Mouse (Mus musculus) stomach, embryonic 14.5 days (tissue): ENCODE measurements around the gene Astn2. TPM values are rescaled to one million over a fixed set of nuclear protein-coding genes. Genes with fewer than 3 reads are reported as not detected.

Experiments
- ATAC-seq: fragments of 200-750 bp; cut with Nextera tagmentation; 2 replicates; pipeline ENCODE4 v1.8.0; 2017; ENCODE audit warnings: low read depth, moderate TSS enrichment; ENCODE audit not compliant: insufficient number of reproducible peaks, insufficient read depth, low FRiP score
- H3K27ac ChIP-seq: fragments of 300-500 bp; sonication (generic); 2 replicates; pipeline ENCODE4 v1.5.1; 2014; ENCODE audit warnings: mild to moderate bottlenecking, low read length, moderate library complexity, mixed read lengths
- H3K27me3 ChIP-seq: fragments of 300-500 bp; sonication (generic); 2 replicates; pipeline ENCODE4 v1.6.1; 2014; ENCODE audit warnings: low read length, control low read depth, mixed read lengths; ENCODE audit not compliant: control insufficient read depth, insufficient read depth
- H3K36me3 ChIP-seq: fragments of 300-500 bp; sonication (generic); 2 replicates; pipeline ENCODE4 v1.6.1; 2014; ENCODE audit warnings: mild to moderate bottlenecking, control low read depth, low read length, moderate library complexity, mixed read lengths; ENCODE audit not compliant: control insufficient read depth, insufficient read depth
- H3K4me1 ChIP-seq: fragments of 300-500 bp; sonication (generic); 2 replicates; pipeline ENCODE4 v1.6.1; 2014; ENCODE audit warnings: low read length, control low read depth, mixed read lengths; ENCODE audit not compliant: control insufficient read depth, insufficient read depth
- H3K4me2 ChIP-seq: fragments of 300-500 bp; sonication (generic); replicated peaks from 2 replicates; pipeline ENCODE4 v1.6.1; 2014; ENCODE audit warnings: low read depth, low read length, control low read depth
- H3K4me3 ChIP-seq: fragments of 300-500 bp; sonication (generic); 2 replicates; pipeline ENCODE4 v1.5.1; 2014; ENCODE audit warnings: low read depth, low read length, control low read depth
- H3K9ac ChIP-seq: fragments of 300-500 bp; sonication (generic); replicated peaks from 2 replicates; pipeline ENCODE4 v1.6.1; 2014; ENCODE audit warnings: low read depth, mild to moderate bottlenecking, control low read depth, low read length, moderate library complexity, mixed read lengths
- H3K9me3 ChIP-seq: fragments of 300-500 bp; sonication (generic); 2 replicates; pipeline ENCODE4 v1.6.1; 2016; ENCODE audit warnings: low read depth, low read length, control low read depth; ENCODE audit not compliant: control insufficient read depth
- WGBS: fragments of 180-500 bp; shearing (Covaris S2); extraction: QIAGEN DNeasy Blood & Tissue Kit; methylation state at CpG from one replicate; pipeline ENCODE4 v1.1.7; 2014; 5-methylcytosine and 5-hydroxymethylcytosine counted together
- polyA plus RNA-seq: library from polyadenylated mRNA; unstranded; fragments of >200 nt; fragmentation: Nextera tagmentation; extraction: Ambion mirVana; gene quantifications from 2 replicates; pipeline ENCODE4 v1.2.1, GENCODE M21; 2014

Gene Astn2
- polyA plus RNA-seq, 1 experiment from 2014 or later, result 0.64 TPM

GRCm38 (mm10) chr4:65758875-65759201 is 645.6 kb downstream of the Astn2 start:
- Histone ChIP-seq H3K27me3 (no peaks in the 10 kb centered on the region), H3K4me2 (no peak overlapping the region), H3K9me3 (no peaks in the 10 kb centered on the region), H3K36me3 (no peaks in the 10 kb centered on the region), H3K4me1 (no peaks in the 10 kb centered on the region), H3K4me3 (no peak overlapping the region), H3K9ac (no peak overlapping the region), H3K27ac (no peak overlapping the region)
- WGBS, result 81% methylated on average over 1 of the region's 1 CpGs
- ATAC-seq, result no peak

- ATAC-seq, result no peak
- Histone ChIP-seq H3K9me3 (no peaks in the 10 kb centered on the region), H3K27ac (no peak overlapping the region), H3K9ac (no peak overlapping the region), H3K4me2 (no peak overlapping the region), H3K4me1 (no peaks in the 10 kb centered on the region), H3K36me3 (no peaks in the 10 kb centered on the region), H3K27me3 (no peaks in the 10 kb centered on the region), H3K4me3 (no peak overlapping the region)
- WGBS, result 59% methylated on average over 5 of the region's 5 CpGs
Observed at GRCm38 (mm10) chr4:65758174-65758874, 646.1 kb downstream of the Astn2 start.

GRCm38 (mm10) chr4:65752941-65753340 is 651.5 kb downstream of the Astn2 start:
- no peaks in the 10 kb centered on the region for H3K4me1 ChIP-seq
- H3K36me3 ChIP-seq, result no peaks in the 10 kb centered on the region
- H3K27me3 ChIP-seq, result no peaks in the 10 kb centered on the region
- no peak overlapping the region for H3K4me2 ChIP-seq
- WGBS, result 66% methylated on average over 3 of the region's 3 CpGs
- no peaks in the 10 kb centered on the region for H3K9me3 ChIP-seq
- no peak for ATAC-seq
- no peak overlapping the region for H3K27ac ChIP-seq
- no peak overlapping the region for H3K4me3 ChIP-seq
- H3K9ac ChIP-seq, result no peak overlapping the region

GRCm38 (mm10) chr4:65744788-65745187 is 659.6 kb downstream of the Astn2 start:
- Histone ChIP-seq H3K4me2 (no peak overlapping the region), H3K4me1 (no peaks in the 10 kb centered on the region), H3K27ac (no peak overlapping the region), H3K27me3 (no peaks in the 10 kb centered on the region), H3K9me3 (no peaks in the 10 kb centered on the region), H3K9ac (no peak overlapping the region), H3K4me3 (no peak overlapping the region), H3K36me3 (no peaks in the 10 kb centered on the region)
- ATAC-seq, result no peak

GRCm38 (mm10) chr4:65744088-65744610 is 660.3 kb downstream of the Astn2 start:
- WGBS, result 41% methylated on average over 5 of the region's 5 CpGs
- H3K9me3 ChIP-seq, result no peaks in the 10 kb centered on the region

GRCm38 (mm10) chr4:65743160-65743691 is 661.2 kb downstream of the Astn2 start:
- H3K4me2 ChIP-seq, result no peak overlapping the region
- H3K9ac ChIP-seq, result no peak overlapping the region
- H3K4me1 ChIP-seq, result no peaks in the 10 kb centered on the region
- no peaks in the 10 kb centered on the region for H3K9me3 ChIP-seq
- H3K27ac ChIP-seq, result no peak overlapping the region
- H3K36me3 ChIP-seq, result no peaks in the 10 kb centered on the region
- ATAC-seq, result no peak
- H3K27me3 ChIP-seq, result no peaks in the 10 kb centered on the region
- no peak overlapping the region for H3K4me3 ChIP-seq

More at GRCm38 (mm10) chr4:65744088-65744610, 660.3 kb downstream of the Astn2 start:
- Histone ChIP-seq H3K4me1 (no peaks in the 10 kb centered on the region), H3K9ac (no peak overlapping the region), H3K4me3 (no peak overlapping the region), H3K27ac (no peak overlapping the region), H3K4me2 (no peak overlapping the region), H3K27me3 (no peaks in the 10 kb centered on the region), H3K36me3 (no peaks in the 10 kb centered on the region)
- no peak for ATAC-seq

- Histone ChIP-seq H3K9me3 (no peaks in the 10 kb centered on the region), H3K9ac (no peak overlapping the region), H3K36me3 (no peaks in the 10 kb centered on the region), H3K27ac (no peak overlapping the region), H3K4me1 (no peaks in the 10 kb centered on the region), H3K27me3 (no peaks in the 10 kb centered on the region), H3K4me3 (no peak overlapping the region), H3K4me2 (no peak overlapping the region)
- no peak for ATAC-seq
- WGBS, result 59% methylated on average over 6 of the region's 6 CpGs
Observed at GRCm38 (mm10) chr4:65724414-65724813, 680.0 kb downstream of the Astn2 start.

- Histone ChIP-seq H3K4me2 (no peak overlapping the region), H3K9me3 (no peaks in the 10 kb centered on the region), H3K36me3 (no peaks in the 10 kb centered on the region), H3K4me3 (no peak overlapping the region), H3K4me1 (no peaks in the 10 kb centered on the region), H3K27me3 (no peaks in the 10 kb centered on the region), H3K9ac (no peak overlapping the region), H3K27ac (no peak overlapping the region)
- WGBS, result 70% methylated on average over 2 of the region's 2 CpGs
- ATAC-seq, result no peak
Observed at GRCm38 (mm10) chr4:65719610-65720009, 684.8 kb downstream of the Astn2 start.

- no peak overlapping the region for H3K4me3 ChIP-seq
- H3K4me1 ChIP-seq, result no peaks in the 10 kb centered on the region
- WGBS, result 73% methylated on average over 1 of the region's 1 CpGs
- no peak for ATAC-seq
- H3K27ac ChIP-seq, result no peak overlapping the region
- H3K27me3 ChIP-seq, result no peaks in the 10 kb centered on the region
- no peaks in the 10 kb centered on the region for H3K9me3 ChIP-seq
- H3K4me2 ChIP-seq, result no peak overlapping the region
- H3K36me3 ChIP-seq, result no peaks in the 10 kb centered on the region
- H3K9ac ChIP-seq, result no peak overlapping the region
Observed at GRCm38 (mm10) chr4:65717899-65718298, 686.5 kb downstream of the Astn2 start.
